Mouse (Mus musculus) brain, embryonic 14.5 days (tissue): ENCODE results near the gene Kcnip4.

Source experiments
- CTCF ChIP-seq: fragments of 200-500 bp; IDR thresholded peaks from 2 replicates; pipeline ENCODE4 v1.5.1; 2012; ENCODE audit warnings: inconsistent platforms, mild to moderate bottlenecking, moderate library complexity, borderline replicate concordance; ENCODE audit not compliant: insufficient read depth, insufficient read length; ENCODE audit errors: extremely low read depth
- POLR2A ChIP-seq: fragments of 200-500 bp; IDR thresholded peaks from 2 replicates; pipeline ENCODE4 v1.6.1; 2012; ENCODE audit warnings: mild to moderate bottlenecking, inconsistent platforms, borderline replicate concordance; ENCODE audit not compliant: poor library complexity, insufficient read depth, insufficient read length, severe bottlenecking; ENCODE audit errors: extremely low read depth

- no peak for TF ChIP-seq CTCF
- TF ChIP-seq POLR2A = no peak
Observed at GRCm38 (mm10) chr5:49460643-49461276, 63.9 kb downstream of the Kcnip4 start.
